Mouse (Mus musculus) erythroblast, embryonic 14.5 days (primary cell): ENCODE measurements around the gene Mrpl33.

Source experiments
- GATA1 ChIP-seq: IDR thresholded peaks from 2 replicates; pipeline ENCODE4 v1.6.1; 2012; ENCODE audit warnings: low read length, inconsistent platforms, mixed read lengths
- TAL1 ChIP-seq: IDR thresholded peaks from 3 replicates; pipeline ENCODE4 v1.6.1; 2012; ENCODE audit warnings: low read length, inconsistent platforms, mixed read lengths

- no peak for TF ChIP-seq GATA1
- TF ChIP-seq TAL1, result no peak
Measured at GRCm38 (mm10) chr5:31603766-31604165, 7.0 kb downstream of the Mrpl33 start.
